Mouse (Mus musculus) hindbrain, embryonic 10.5 days (tissue): ENCODE measurements around the gene Smim13. TPM values are rescaled to one million over a fixed set of nuclear protein-coding genes. Genes with fewer than 3 reads are reported as not detected.
A peak's percentile ranks its signal among the peaks of the same experiment; 100 is the strongest.
"Not testable (repeated sequence)": the region's sequence is repeated elsewhere in the genome, so short reads cannot be mapped to it uniquely, and the experiment has no call there.

Source experiments
- DNase-seq: peaks from one replicate; pipeline ENCODE4 v3.0.0-alpha.2; 2017; ENCODE audit warnings: low spot score
- H3K27ac ChIP-seq: fragments of 300-500 bp; sonication (generic); 2 replicates; pipeline ENCODE4 v1.5.1; 2016; ENCODE audit warnings: mild to moderate bottlenecking, moderate library complexity
- H3K27me3 ChIP-seq: fragments of 300-500 bp; sonication (generic); 2 replicates; pipeline ENCODE4 v1.6.1; 2016; ENCODE audit warnings: mild to moderate bottlenecking; ENCODE audit not compliant: poor library complexity, insufficient read depth, severe bottlenecking
- H3K36me3 ChIP-seq: fragments of 300-500 bp; sonication (generic); 2 replicates; pipeline ENCODE4 v1.6.1; 2016; ENCODE audit warnings: mild to moderate bottlenecking, moderate library complexity
- H3K4me1 ChIP-seq: fragments of 300-500 bp; sonication (generic); replicated peaks from 2 replicates; pipeline ENCODE4 v1.6.1; 2016; ENCODE audit warnings: mild to moderate bottlenecking
- H3K4me3 ChIP-seq: fragments of 300-500 bp; sonication (generic); 2 replicates; pipeline ENCODE4 v1.5.1; 2016; ENCODE audit warnings: mild to moderate bottlenecking, moderate library complexity
- H3K9me3 ChIP-seq: fragments of 300-500 bp; sonication (generic); 2 replicates; pipeline ENCODE4 v1.6.1; 2016; ENCODE audit warnings: mild to moderate bottlenecking, moderate library complexity
- WGBS: fragments of 180-500 bp; shearing (Covaris S2); methylation state at CpG from one replicate; pipeline ENCODE4 v1.1.7; 2016; 5-methylcytosine and 5-hydroxymethylcytosine counted together
- polyA plus RNA-seq: library from polyadenylated mRNA; unstranded; fragments of >200 nt; fragmentation: Nextera tagmentation; extraction: Ambion mirVana; gene quantifications from 2 replicates; pipeline ENCODE4 v1.2.1, GENCODE M21; 2016

Gene Smim13
- polyA plus RNA-seq, 1 experiment from 2014 or later, result 9.8 TPM

DNA sequence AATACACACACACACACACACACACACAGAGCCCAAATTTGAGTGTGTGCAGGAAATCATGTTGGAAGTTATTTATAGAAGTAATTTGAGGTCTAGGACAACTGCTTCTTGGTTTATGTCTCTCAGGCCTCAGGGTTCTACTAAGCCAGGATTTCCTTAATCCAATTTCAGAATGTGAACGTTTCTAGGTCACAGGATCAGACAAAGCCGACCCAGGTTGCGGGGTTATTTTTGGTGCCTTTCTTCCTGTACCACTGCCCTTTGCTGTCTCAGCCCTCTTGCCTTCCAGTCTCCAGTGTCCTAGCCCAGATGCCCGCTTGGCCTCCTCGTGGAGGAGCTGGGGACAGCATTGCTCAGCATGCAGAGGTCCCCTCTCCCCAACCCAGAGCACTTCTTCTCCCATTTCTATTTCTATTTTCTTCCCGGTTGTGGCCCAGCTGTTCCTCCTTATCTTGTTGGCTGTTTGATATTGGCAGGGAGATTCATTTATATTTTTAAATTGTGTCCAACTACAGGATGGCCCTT lies 5.3 kb upstream of the Smim13 start:
- Histone ChIP-seq H3K27me3 (no peaks in the 10 kb centered on the region; the same call in 1 of the 2 replicates), H3K4me3 (no peak overlapping the region), H3K4me1 (peaks cover 5% of the 10 kb centered on the region), H3K36me3 (no peaks in the 10 kb centered on the region), H3K27ac (no peak overlapping the region), H3K9me3 (no peaks in the 10 kb centered on the region)
- 67% methylated on average over 6 of the region's 6 CpGs for WGBS
- no peak for DNase-seq

DNA sequence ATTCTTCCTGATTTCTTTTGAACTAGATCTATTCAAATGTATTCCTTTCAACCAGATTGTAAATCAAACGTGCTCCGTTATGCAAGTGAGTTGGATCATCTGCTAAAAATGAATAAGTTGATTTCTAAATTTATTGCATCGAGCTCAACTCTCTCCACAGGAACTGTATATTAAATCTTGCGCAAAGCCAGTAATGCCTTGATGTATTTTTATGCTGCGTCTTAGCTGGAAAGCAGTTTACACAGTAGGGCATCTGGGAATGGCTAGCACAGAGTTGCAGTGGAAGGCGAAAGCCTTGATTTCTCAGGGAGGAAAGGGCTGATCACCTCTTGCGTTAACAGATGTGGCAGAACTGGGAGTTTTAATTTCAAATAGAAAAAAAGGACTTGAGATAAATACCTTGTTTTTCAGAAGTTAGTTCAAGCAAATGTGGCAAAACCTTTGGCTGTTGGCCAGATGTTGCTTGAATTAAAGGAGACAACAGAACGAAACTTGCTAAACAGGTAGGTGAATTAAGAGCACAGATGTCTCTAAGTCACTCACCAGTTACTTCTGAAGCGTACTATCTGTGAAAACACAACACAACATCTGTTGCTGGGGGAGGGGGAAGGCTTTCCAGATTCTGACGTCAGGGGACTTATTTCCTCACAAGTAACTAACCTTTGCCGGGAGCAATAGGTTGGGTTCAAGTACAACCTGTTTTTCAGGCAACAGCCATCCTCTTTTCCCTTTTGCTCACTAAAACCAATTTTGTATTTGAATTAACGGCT lies 708 bp upstream of the Smim13 start:
- Histone ChIP-seq H3K9me3 (no peaks in the 10 kb centered on the region), H3K4me1 (peaks cover 15% of the 10 kb centered on the region), H3K27ac (peak overlapping the region; percentile 92), H3K27me3 (no peaks in the 10 kb centered on the region), H3K36me3 (no peaks in the 10 kb centered on the region), H3K4me3 (peak overlapping the region; percentile 74)
- WGBS, result 48% methylated on average over 12 of the region's 12 CpGs
- DNase-seq, result no peak

GRCm38 (mm10) chr13:41250318-41250981 lies 806 bp downstream of the Smim13 start:
- peak overlapping the region; percentile 74 for H3K4me3 ChIP-seq
- no peak for DNase-seq
- WGBS, result 4% methylated on average over 27 of the region's 27 CpGs
- no peaks in the 10 kb centered on the region for H3K9me3 ChIP-seq
- H3K4me1 ChIP-seq, result peaks cover 15% of the 10 kb centered on the region
- peak overlapping the region; percentile 92 for H3K27ac ChIP-seq
- H3K27me3 ChIP-seq, result no peaks in the 10 kb centered on the region
- no peaks in the 10 kb centered on the region for H3K36me3 ChIP-seq

GRCm38 (mm10) chr13:41251232-41251631 lies 1.6 kb downstream of the Smim13 start:
- H3K9me3 ChIP-seq, H3K36me3 ChIP-seq, H3K4me3 ChIP-seq, H3K27me3 ChIP-seq, DNase-seq, H3K27ac ChIP-seq: not testable (repeated sequence)
- peaks cover 15% of the 10 kb centered on the region for H3K4me1 ChIP-seq
- WGBS, result 93% methylated on average over 5 of the region's 5 CpGs

DNA sequence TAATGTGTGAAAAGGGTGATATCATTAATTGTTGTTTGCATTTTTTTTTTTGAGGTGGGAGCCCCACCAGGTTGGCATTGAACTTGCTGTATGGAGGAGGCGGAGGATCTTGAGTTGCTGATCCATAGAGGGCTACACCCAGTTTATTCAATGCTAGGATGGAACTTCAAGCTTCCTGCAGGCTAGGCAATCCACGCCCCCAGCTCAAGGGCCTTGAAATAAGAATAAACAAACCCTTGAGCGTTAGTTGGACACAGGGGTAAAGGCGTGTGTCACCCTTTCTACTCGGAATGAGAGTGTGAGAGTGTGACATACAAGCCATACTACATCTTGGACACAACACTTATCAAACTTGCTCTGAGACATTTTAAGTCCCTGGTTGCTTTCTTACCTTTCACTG lies 2.0 kb downstream of the Smim13 start:
- 85% methylated on average over 5 of the region's 5 CpGs for WGBS

DNA sequence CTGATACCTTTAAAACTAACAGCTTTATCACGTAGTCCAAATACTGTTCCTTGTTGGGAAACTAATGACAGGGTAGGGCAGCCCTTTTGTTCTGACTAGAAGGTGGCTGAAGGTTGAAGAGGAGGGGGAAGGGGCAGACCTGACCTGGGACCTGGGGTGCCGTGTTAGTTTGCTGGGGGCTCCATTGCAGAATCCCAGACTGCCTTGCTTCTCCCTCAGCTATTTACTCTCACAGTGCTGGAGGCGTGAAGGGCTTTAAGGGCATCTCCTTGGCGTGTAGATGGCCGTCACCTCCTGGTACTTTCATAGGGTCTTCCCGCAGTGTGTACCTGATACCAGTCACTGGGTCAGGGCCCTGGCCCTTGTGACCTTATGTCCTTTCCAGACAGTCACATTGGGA lies 2.5 kb downstream of the Smim13 start:
- WGBS, result 84% methylated on average over 6 of the region's 6 CpGs
- Histone ChIP-seq H3K4me3 (no peak overlapping the region), H3K4me1 (peaks cover 15% of the 10 kb centered on the region), H3K9me3 (no peaks in the 10 kb centered on the region), H3K27me3 (no peaks in the 10 kb centered on the region), H3K36me3 (no peaks in the 10 kb centered on the region), H3K27ac (no peak overlapping the region)
- no peak for DNase-seq

More for the DNA sequence above, 2.0 kb downstream of the Smim13 start:
- Histone ChIP-seq H3K36me3 (no peaks in the 10 kb centered on the region), H3K4me1 (peaks cover 15% of the 10 kb centered on the region), H3K27me3 (no peaks in the 10 kb centered on the region), H3K27ac (no peak overlapping the region), H3K9me3 (no peaks in the 10 kb centered on the region), H3K4me3 (no peak overlapping the region)
- no peak for DNase-seq

GRCm38 (mm10) chr13:41252736-41253135 lies 3.1 kb downstream of the Smim13 start:
- 92% methylated on average over 7 of the region's 7 CpGs for WGBS

GRCm38 (mm10) chr13:41256126-41256525 lies 6.5 kb downstream of the Smim13 start:
- no peak overlapping the region for H3K27ac ChIP-seq
- H3K9me3 ChIP-seq, result no peaks in the 10 kb centered on the region
- DNase-seq, result no peak
- no peaks in the 10 kb centered on the region for H3K36me3 ChIP-seq
- no peak overlapping the region for H3K4me3 ChIP-seq
- 93% methylated on average over 5 of the region's 5 CpGs for WGBS
- H3K27me3 ChIP-seq, result no peaks in the 10 kb centered on the region
- peaks cover 8% of the 10 kb centered on the region for H3K4me1 ChIP-seq

More at GRCm38 (mm10) chr13:41252736-41253135, 3.1 kb downstream of the Smim13 start:
- H3K27ac ChIP-seq, result no peak overlapping the region
- peaks cover 15% of the 10 kb centered on the region for H3K4me1 ChIP-seq
- H3K36me3 ChIP-seq, result no peaks in the 10 kb centered on the region
- no peak overlapping the region for H3K4me3 ChIP-seq
- H3K27me3 ChIP-seq, result no peaks in the 10 kb centered on the region
- no peak for DNase-seq
- H3K9me3 ChIP-seq, result no peaks in the 10 kb centered on the region

GRCm38 (mm10) chr13:41256962-41257361 lies 7.3 kb downstream of the Smim13 start:
- H3K4me1 ChIP-seq, result peaks cover 4% of the 10 kb centered on the region; the same call in 1 of the 2 replicates
- H3K36me3 ChIP-seq, result no peaks in the 10 kb centered on the region
- H3K9me3 ChIP-seq, result no peaks in the 10 kb centered on the region
- H3K27me3 ChIP-seq, result no peaks in the 10 kb centered on the region
- WGBS, result 90% methylated on average over 3 of the region's 3 CpGs
- no peak overlapping the region for H3K27ac ChIP-seq
- no peak for DNase-seq
- no peak overlapping the region for H3K4me3 ChIP-seq

GRCm38 (mm10) chr13:41257851-41258250 lies 8.2 kb downstream of the Smim13 start:
- Histone ChIP-seq H3K4me1 (no peaks in the 10 kb centered on the region; the same call in 1 of the 2 replicates), H3K27ac (no peak overlapping the region), H3K4me3 (no peak overlapping the region), H3K36me3 (no peaks in the 10 kb centered on the region), H3K9me3 (no peaks in the 10 kb centered on the region), H3K27me3 (no peaks in the 10 kb centered on the region)
- 91% methylated on average over 4 of the region's 4 CpGs for WGBS
- no peak for DNase-seq

GRCm38 (mm10) chr13:41261617-41262016 lies 12.0 kb downstream of the Smim13 start:
- not testable (repeated sequence) for H3K27ac ChIP-seq, H3K36me3 ChIP-seq, H3K4me1 ChIP-seq, H3K27me3 ChIP-seq, DNase-seq, H3K9me3 ChIP-seq, H3K4me3 ChIP-seq
- WGBS, result 95% methylated on average over 8 of the region's 8 CpGs

DNA sequence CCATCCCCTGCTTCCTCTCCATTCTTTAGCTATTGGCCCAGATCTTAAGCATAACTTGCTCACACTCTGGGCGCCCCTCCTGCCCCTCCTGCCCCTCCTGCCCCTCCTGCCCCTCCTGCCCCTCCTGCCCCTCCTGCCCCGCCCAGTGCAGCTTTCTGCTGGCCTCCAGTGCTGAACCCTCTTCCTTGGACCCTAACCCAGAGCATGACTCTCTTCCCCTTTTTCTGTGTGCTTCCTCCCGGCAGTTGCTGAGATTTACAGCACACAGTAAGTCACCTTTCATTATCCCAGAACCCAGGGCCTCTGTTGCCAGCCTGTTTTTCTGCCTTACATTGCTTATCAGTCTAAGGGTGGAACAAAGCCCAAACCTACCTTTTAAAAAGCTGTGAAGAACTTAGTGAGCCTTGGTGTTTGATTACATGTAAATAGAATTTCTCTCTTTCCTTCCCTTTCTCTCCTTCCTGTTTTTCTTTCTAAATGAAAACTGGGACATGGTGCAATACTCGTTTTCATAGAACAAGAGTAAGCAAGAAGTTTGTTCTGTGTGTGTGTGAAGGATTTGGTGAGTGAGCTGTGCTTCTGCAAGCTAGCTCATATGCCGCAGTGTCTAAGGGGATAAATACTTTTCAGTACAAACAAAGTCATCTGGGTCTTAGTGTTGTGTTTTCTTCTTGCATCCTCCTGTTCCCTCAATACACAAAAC lies 13.8 kb downstream of the Smim13 start:
- Histone ChIP-seq H3K27ac (no peak overlapping the region), H3K4me3 (no peak overlapping the region), H3K4me1 (peaks cover 9% of the 10 kb centered on the region), H3K36me3 (no peaks in the 10 kb centered on the region), H3K27me3 (no peaks in the 10 kb centered on the region), H3K9me3 (no peaks in the 10 kb centered on the region)
- 85% methylated on average over 5 of the region's 5 CpGs for WGBS
- DNase-seq, result no peak
